Mouse (Mus musculus) cerebellum, adult 2 months (tissue): ENCODE data around the gene Eif4g3. TPM values are rescaled to one million over a fixed set of nuclear protein-coding genes. Genes with fewer than 3 reads are reported as not detected.

Experiments used
- DNase-seq, 2 experiments: peaks; one replicate each; pipeline ENCODE4 v3.0.0; 2021
- H3K27ac ChIP-seq: fragments of 200-500 bp; 2 replicates; pipeline ENCODE4 v1.5.1; 2012; ENCODE audit warnings: low read length, control low read depth, inconsistent platforms; ENCODE audit not compliant: insufficient read depth
- H3K27me3 ChIP-seq: fragments of 200-500 bp; 2 replicates; pipeline ENCODE4 v1.6.1; 2012; ENCODE audit warnings: inconsistent platforms, mild to moderate bottlenecking, low read length, moderate library complexity; ENCODE audit not compliant: control insufficient read depth, insufficient read depth
- H3K4me1 ChIP-seq: fragments of 200-500 bp; 2 replicates; pipeline ENCODE4 v1.6.1; 2011; ENCODE audit warnings: low read length; ENCODE audit not compliant: control insufficient read depth, insufficient read depth
- H3K4me3 ChIP-seq: fragments of 200-500 bp; replicated peaks from 2 replicates; pipeline ENCODE3; 2011; ENCODE audit warnings: mild to moderate bottlenecking, low read depth, low read length, control low read depth; ENCODE audit not compliant: insufficient read depth
- CTCF ChIP-seq: fragments of 200-500 bp; IDR thresholded peaks from 2 replicates; pipeline ENCODE4 v1.5.1; 2011; ENCODE audit warnings: low read depth, mild to moderate bottlenecking, control low read depth, low read length, moderate library complexity, borderline replicate concordance; ENCODE audit not compliant: insufficient read depth
- POLR2A ChIP-seq: fragments of 200-500 bp; IDR thresholded peaks from 2 replicates; pipeline ENCODE4 v1.6.1; 2011; ENCODE audit warnings: low read length, control low read depth, borderline replicate concordance; ENCODE audit not compliant: insufficient read depth
- WGBS: fragments of 180-500 bp; shearing (Covaris S2); methylation state at CpG from one replicate; pipeline ENCODE4 v1.1.7; 2018; 5-methylcytosine and 5-hydroxymethylcytosine counted together
- polyA plus RNA-seq: library from polyadenylated mRNA; depleted of rRNA; stranded (reverse); fragments of >200 nt; gene quantifications from 2 replicates; pipeline ENCODE4 v1.2.3, GENCODE M21; 2012

Eif4g3 gene
- polyA plus RNA-seq, 1 experiment = 156 TPM

GRCm38 (mm10) chr4:138161550-138161949 lies 168.7 kb downstream of the Eif4g3 start:
- Histone ChIP-seq H3K27me3 (no peaks in the 10 kb centered on the region), H3K4me3 (no peak overlapping the region), H3K4me1 (peaks cover 7% of the 10 kb centered on the region), H3K27ac (no peak overlapping the region)
- DNase-seq = no peak
- WGBS = 85% methylated on average over 3 of the region's 3 CpGs
- no peak for TF ChIP-seq POLR2A
- no peak for TF ChIP-seq CTCF

DNA sequence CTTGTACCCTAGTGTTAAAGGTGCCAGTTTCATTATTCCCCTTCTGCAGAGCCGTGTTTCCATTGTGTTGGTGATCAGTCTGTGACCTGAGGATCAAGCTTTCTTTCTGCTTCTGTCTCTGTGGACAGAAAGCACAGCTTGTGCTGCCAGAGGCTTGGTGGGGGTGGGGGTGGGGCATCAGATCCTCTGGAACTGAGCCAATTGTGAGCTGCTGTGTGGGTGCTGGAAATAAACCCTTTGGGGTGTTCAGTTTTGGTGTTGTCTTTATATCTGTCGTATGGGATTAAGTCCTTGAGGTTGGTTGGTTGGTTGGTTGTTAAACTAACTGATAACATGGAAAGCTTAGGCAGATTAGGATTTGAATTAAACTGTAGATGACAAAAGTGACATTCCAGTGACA lies 171.0 kb downstream of the Eif4g3 start:
- H3K27ac ChIP-seq = no peak overlapping the region
- no peak overlapping the region for H3K4me3 ChIP-seq
- H3K4me1 ChIP-seq = peaks cover 7% of the 10 kb centered on the region
- TF ChIP-seq POLR2A (no peak), CTCF (no peak)
- no peak for DNase-seq
- H3K27me3 ChIP-seq = no peaks in the 10 kb centered on the region
- WGBS = 45% methylated on average over 2 of the region's 2 CpGs

GRCm38 (mm10) chr4:138164860-138165259 lies 172.0 kb downstream of the Eif4g3 start:
- peaks cover 7% of the 10 kb centered on the region for H3K4me1 ChIP-seq
- TF ChIP-seq CTCF (no peak), POLR2A (no peak)
- no peak overlapping the region for H3K27ac ChIP-seq
- H3K4me3 ChIP-seq = no peak overlapping the region
- DNase-seq = no peak
- WGBS = 92% methylated on average over 2 of the region's 2 CpGs
- no peaks in the 10 kb centered on the region for H3K27me3 ChIP-seq

- no peak for DNase-seq
Measured at GRCm38 (mm10) chr4:138166519-138166918, 173.7 kb downstream of the Eif4g3 start.

DNA sequence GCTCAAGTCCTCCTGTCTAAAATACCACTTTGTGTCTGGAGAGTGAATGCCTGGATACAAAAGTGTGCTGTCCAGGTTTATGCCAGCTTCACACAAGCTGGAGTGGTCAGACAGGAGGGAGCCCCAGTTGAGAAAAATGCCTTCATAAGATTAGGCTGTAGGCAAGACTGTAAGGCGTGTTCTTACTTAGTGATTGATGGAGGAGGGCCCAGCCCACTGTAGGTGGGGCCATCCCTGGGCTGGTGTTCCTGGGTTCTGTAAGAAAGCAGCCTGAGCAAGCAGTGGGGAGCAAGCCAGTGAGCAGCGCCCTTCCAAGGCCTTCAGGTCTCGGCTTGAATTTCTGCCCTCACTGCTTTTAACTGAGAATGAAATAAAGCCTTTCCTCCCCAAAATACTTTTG lies 175.3 kb downstream of the Eif4g3 start:
- Histone ChIP-seq H3K27ac (no peak overlapping the region), H3K4me3 (no peak overlapping the region), H3K4me1 (peaks cover 4% of the 10 kb centered on the region; the same call in 1 of the 2 replicates), H3K27me3 (no peaks in the 10 kb centered on the region)
- TF ChIP-seq CTCF = no peak
- TF ChIP-seq POLR2A = no peak
- DNase-seq = no peak
- 84% methylated on average over 3 of the region's 3 CpGs for WGBS

More at GRCm38 (mm10) chr4:138166519-138166918, 173.7 kb downstream of the Eif4g3 start:
- peaks cover 4% of the 10 kb centered on the region for H3K4me1 ChIP-seq
- WGBS = 91% methylated on average over 10 of the region's 10 CpGs
- H3K27ac ChIP-seq = no peak overlapping the region
- no peak overlapping the region for H3K4me3 ChIP-seq
- TF ChIP-seq CTCF = no peak
- no peak for TF ChIP-seq POLR2A
- no peaks in the 10 kb centered on the region for H3K27me3 ChIP-seq

GRCm38 (mm10) chr4:138169420-138169819 lies 176.6 kb downstream of the Eif4g3 start:
- no peak for TF ChIP-seq POLR2A
- no peak for TF ChIP-seq CTCF
- H3K4me1 ChIP-seq = no peaks in the 10 kb centered on the region
- H3K27ac ChIP-seq = no peak overlapping the region
- DNase-seq = no peak
- WGBS = 91% methylated on average over 4 of the region's 4 CpGs
- H3K4me3 ChIP-seq = no peak overlapping the region
- H3K27me3 ChIP-seq = no peaks in the 10 kb centered on the region

DNA sequence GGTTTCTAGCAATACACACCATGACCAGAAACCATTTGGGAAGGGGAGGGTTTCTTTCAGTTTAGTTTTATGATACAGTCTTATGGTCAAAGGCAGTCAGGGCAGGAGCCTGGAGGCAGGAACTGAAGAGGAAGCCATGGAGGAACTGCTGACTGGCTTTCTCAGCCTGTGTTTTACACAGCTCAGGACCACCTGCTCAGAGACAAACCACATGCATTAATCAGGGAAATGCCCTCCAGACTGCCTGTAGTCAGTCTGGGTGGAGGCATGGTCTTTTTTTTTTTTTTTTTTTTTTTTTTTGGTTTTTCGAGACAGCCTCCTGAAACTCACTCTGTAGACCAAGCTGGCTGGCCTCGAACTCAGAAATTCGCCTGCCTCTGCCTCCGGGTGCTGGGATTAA lies 179.9 kb downstream of the Eif4g3 start:
- Histone ChIP-seq H3K27ac (no peak overlapping the region), H3K4me3 (no peak overlapping the region), H3K4me1 (no peaks in the 10 kb centered on the region), H3K27me3 (no peaks in the 10 kb centered on the region)
- TF ChIP-seq CTCF (no peak), POLR2A (no peak)
- DNase-seq = no peak
- 81% methylated on average over 4 of the region's 4 CpGs for WGBS

DNA sequence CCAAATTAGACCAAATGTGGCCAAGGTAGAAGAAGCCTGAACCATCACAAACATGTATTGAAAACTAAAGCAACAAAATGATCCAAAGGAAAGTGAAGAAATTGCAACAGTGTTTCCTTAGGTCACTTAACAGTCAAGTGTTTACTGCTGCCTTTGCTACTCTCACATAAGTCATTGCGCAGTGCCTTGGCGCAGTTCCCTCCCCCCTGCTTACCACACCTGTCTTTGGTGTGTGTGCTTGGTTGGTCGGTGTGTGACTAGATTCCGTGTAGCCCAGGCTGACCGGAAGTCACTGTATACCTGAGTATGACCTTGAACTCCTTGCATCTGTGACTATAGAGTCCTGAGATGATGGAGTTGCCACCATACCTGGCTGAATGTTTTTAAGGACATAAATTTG lies 186.6 kb downstream of the Eif4g3 start:
- WGBS = 48% methylated on average over 5 of the region's 5 CpGs
- no peak for TF ChIP-seq CTCF
- TF ChIP-seq POLR2A = no peak

More for the DNA sequence above, 186.6 kb downstream of the Eif4g3 start:
- Histone ChIP-seq H3K27ac (no peak overlapping the region), H3K27me3 (no peaks in the 10 kb centered on the region), H3K4me3 (no peak overlapping the region), H3K4me1 (peaks cover 6% of the 10 kb centered on the region)
- no peak for DNase-seq
